Mouse (Mus musculus) bone marrow, adult 2 months (tissue): ENCODE data around the gene Acer3.
A peak's percentile ranks its signal among the peaks of the same experiment; 100 is the strongest.

Source experiments
- CTCF ChIP-seq: fragments of 200-500 bp; IDR thresholded peaks from 2 replicates; pipeline ENCODE4 v1.5.1; 2011; ENCODE audit warnings: low read length, control low read depth; ENCODE audit not compliant: control insufficient read depth, insufficient read depth
- POLR2A ChIP-seq: fragments of 200-500 bp; IDR thresholded peaks from 2 replicates; pipeline ENCODE4 v1.6.1; 2011; ENCODE audit warnings: low read depth, mild to moderate bottlenecking, control low read depth, low read length, borderline replicate concordance; ENCODE audit not compliant: control insufficient read depth

DNA sequence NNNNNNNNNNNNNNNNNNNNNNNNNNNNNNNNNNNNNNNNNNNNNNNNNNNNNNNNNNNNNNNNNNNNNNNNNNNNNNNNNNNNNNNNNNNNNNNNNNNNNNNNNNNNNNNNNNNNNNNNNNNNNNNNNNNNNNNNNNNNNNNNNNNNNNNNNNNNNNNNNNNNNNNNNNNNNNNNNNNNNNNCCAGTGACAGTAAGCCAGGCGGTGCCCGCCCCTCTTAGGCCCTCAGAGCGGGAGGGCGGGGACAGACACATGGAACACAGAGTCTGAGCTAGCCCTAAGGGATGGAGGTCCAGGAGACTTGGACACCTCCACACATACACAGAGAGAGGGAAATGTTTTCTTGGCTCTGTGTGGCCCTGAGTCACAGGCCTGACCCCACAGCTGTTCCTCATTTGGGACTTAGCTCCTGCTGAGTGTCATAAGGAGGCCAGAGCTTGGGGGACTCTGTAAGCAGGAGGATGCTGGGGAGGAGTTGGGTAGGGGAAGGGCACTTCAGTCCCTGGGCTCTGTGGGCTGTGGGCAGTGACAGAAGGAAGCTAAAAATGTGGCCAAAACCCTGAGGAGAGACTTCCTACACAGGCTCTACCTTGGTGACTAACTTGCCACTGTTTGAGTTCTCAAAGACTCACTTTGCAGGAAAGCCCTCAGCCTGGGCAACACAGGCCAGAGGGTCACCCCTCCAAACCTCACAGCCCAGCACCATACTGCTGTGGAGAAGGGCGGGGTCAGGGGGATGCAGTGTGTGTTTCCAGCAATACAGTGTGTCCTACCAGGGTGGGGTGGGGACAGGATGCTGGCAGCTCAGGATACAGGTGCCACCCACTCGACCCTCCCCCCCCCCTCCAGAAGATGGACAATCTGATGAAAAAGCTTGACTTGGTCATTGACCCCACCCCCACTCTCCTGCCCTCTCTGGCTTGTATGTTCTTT is 149.6 kb downstream of the Acer3 start:
- no peak for TF ChIP-seq CTCF
- TF ChIP-seq POLR2A, result peak; percentile 42; the same call in 1 of the 2 replicates
